Mouse (Mus musculus) heart, adult 8-10 months (tissue): Measurements from ENCODE around the gene Trim30b. TPM values are rescaled to one million over a fixed set of nuclear protein-coding genes. Genes with fewer than 3 reads are reported as not detected.
"Not testable (repeated sequence)": the region's sequence is repeated elsewhere in the genome, so short reads cannot be mapped to it uniquely, and the experiment has no call there.

Source experiments
- DNase-seq: peaks from one replicate; pipeline ENCODE4 v3.0.0; 2022; ENCODE audit warnings: low spot score
- total RNA-seq, 4 experiments: library from RNA; stranded (reverse); gene quantifications; 2 replicates each; pipeline ENCODE4 v1.2.4; 2022

The Trim30b gene
- total RNA-seq = under 1 TPM in 1 of 4 experiments, not detected in 3; 0.23 TPM

GRCm38 (mm10) chr7:104369736-104370414 lies at the start of gene Trim30b:
Gene Trim30b (minus strand): TSS chr7:104369884.
- DNase-seq = peak; percentile 45

- DNase-seq = no peak
Observed at GRCm38 (mm10) chr7:104404460-104404950, 34.8 kb upstream of the Trim30b start.

- peak; percentile 1 for DNase-seq
Observed at GRCm38 (mm10) chr7:104401140-104401539, 31.5 kb upstream of the Trim30b start.

- peak; percentile 6 for DNase-seq
Observed at GRCm38 (mm10) chr7:104400698-104401097, 31.0 kb upstream of the Trim30b start, which contains the start of gene Trim30c. Gene Trim30c (minus strand): TSS chr7:104400837.

- no peak for DNase-seq
Observed at GRCm38 (mm10) chr7:104398492-104398891, 28.8 kb upstream of the Trim30b start.

- DNase-seq = no peak
Observed at GRCm38 (mm10) chr7:104366339-104366738, 3.3 kb downstream of the Trim30b start.

- no peak for DNase-seq
Observed at GRCm38 (mm10) chr7:104353600-104353967, 16.1 kb downstream of the Trim30b start.

GRCm38 (mm10) chr7:104352717-104353599 lies 16.7 kb downstream of the Trim30b start, which contains the start of gene Trim12c:
Gene Trim12c (minus strand): TSS chr7:104353362.
- DNase-seq = peak; percentile 87

GRCm38 (mm10) chr7:104348043-104348442 lies 21.6 kb downstream of the Trim30b start:
- not testable (repeated sequence) for DNase-seq

- DNase-seq = not testable (repeated sequence)
Observed at GRCm38 (mm10) chr7:104340744-104341143, 28.9 kb downstream of the Trim30b start.

GRCm38 (mm10) chr7:104335547-104335946 lies 34.1 kb downstream of the Trim30b start:
- not testable (repeated sequence) for DNase-seq

- DNase-seq = not testable (repeated sequence)
Observed at GRCm38 (mm10) chr7:104329171-104329570, 40.5 kb downstream of the Trim30b start, which contains the start of gene Trim34b. Gene Trim34b (plus strand): TSS chr7:104329471.

- DNase-seq = no peak
Observed at GRCm38 (mm10) chr7:104322028-104322427, 47.7 kb downstream of the Trim30b start.

- DNase-seq = not testable (repeated sequence)
Observed at GRCm38 (mm10) chr7:104315369-104316080, 54.2 kb downstream of the Trim30b start, which contains the start of gene Trim12a. Gene Trim12a (minus strand): TSS chr7:104315466.

GRCm38 (mm10) chr7:104314796-104315353 lies 54.8 kb downstream of the Trim30b start:
- DNase-seq = peak; percentile 13

Other genes with a start within 250 kb of the Trim30b start
- not detected for gene Ubqln5, start 240.1 kb downstream of the Trim30b start, total RNA-seq
- gene Olfr643, start 232.5 kb downstream of the Trim30b start, total RNA-seq = not detected
- not detected for gene Ubqln3, start 226.6 kb downstream of the Trim30b start, total RNA-seq
- gene Ubqlnl, start 219.3 kb downstream of the Trim30b start, total RNA-seq = not detected
- not detected for gene Olfm5, start 205.1 kb downstream of the Trim30b start, total RNA-seq
- gene Olfr648, start 186.5 kb downstream of the Trim30b start, total RNA-seq = not detected
- gene Olfr649, start 173.9 kb downstream of the Trim30b start, total RNA-seq = not detected
- gene Trim6, start 151.1 kb downstream of the Trim30b start, total RNA-seq = under 1 TPM; 0.14 to 0.34 (median 0.18) TPM
- 1 to 10 TPM; 2.9 to 3.6 (median 3.4) TPM for gene Trim34a, start 125.4 kb downstream of the Trim30b start, total RNA-seq
- gene Trim5, start 81.8 kb downstream of the Trim30b start, total RNA-seq = 1 to 10 TPM; 1.3 to 2.8 (median 1.6) TPM
- 1 to 10 TPM; 4.7 to 9.6 (median 6.1) TPM for gene Trim12a, start 54.4 kb downstream of the Trim30b start, total RNA-seq
- under 1 TPM in 2 of 4 experiments, not detected in 2; 0.16 to 0.17 TPM for gene Trim34b, start 40.4 kb downstream of the Trim30b start, total RNA-seq
- 1 to 10 TPM; 3.6 to 5.8 (median 5.0) TPM for gene Trim12c, start 16.5 kb downstream of the Trim30b start, total RNA-seq
- gene Trim30c, start 31.0 kb upstream of the Trim30b start, total RNA-seq = under 1 TPM in 1 of 4 experiments, not detected in 3; 0.34 TPM
- gene Trim30a, start 95.3 kb upstream of the Trim30b start, total RNA-seq = 1 to 10 TPM; 3.4 to 4.2 (median 3.5) TPM
- gene Trim30d, start 138.0 kb upstream of the Trim30b start, total RNA-seq = 1 to 10 TPM in 1 of 4 experiments, under 1 TPM in 3; 0.65 to 1.1 (median 0.75) TPM
- gene Olfr651, start 180.2 kb upstream of the Trim30b start, total RNA-seq = not detected
- gene Olfr652, start 191.0 kb upstream of the Trim30b start, total RNA-seq = not detected
- not detected for gene Olfr653, start 207.4 kb upstream of the Trim30b start, total RNA-seq
- not detected for gene Olfr654, start 217.1 kb upstream of the Trim30b start, total RNA-seq
- gene Olfr655, start 231.9 kb upstream of the Trim30b start, total RNA-seq = not detected
- not detected for gene Olfr656, start 244.1 kb upstream of the Trim30b start, total RNA-seq